Mouse (Mus musculus) liver, embryonic 14.5 days (tissue): ENCODE data around the gene Fmo5.

ENCODE experiments used
- CTCF ChIP-seq: IDR thresholded peaks from 2 replicates; pipeline ENCODE4 v1.5.1; 2016; ENCODE audit warnings: antibody characterized with exemption, low read depth, control low read depth
- EP300 ChIP-seq: IDR thresholded peaks from 2 replicates; pipeline ENCODE4 v1.6.1; 2016; ENCODE audit warnings: antibody characterized with exemption, low read depth

DNA sequence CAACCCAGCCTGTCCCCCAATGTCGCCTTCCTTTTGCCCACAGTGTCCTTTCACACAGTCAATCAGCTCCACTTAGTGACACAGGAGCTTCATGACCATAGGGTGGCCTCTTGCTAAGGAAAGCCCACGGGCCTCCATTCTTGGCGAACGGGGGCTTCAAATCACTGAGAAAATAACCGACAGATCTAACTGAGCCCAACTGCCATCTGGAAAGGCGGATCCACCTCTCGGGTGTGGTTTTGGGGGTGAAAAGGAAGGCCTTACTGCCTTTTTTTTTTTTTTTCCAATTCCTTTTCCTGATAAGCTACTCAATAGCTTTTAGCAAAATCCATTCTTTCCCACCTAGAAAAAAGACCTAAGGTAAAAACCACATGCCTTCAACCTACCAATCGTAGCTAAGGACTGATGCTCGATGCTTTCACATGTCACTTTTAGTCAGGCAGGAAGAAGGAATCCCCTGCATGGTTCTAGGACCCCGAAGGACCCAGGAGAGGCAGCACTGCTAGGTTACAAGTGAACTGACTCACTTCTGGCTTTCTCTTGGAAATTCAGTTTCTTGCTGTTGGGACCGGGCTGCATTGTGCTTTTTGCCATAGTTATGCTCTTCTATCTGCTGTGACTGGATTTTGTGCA, 74.0 kb downstream of the Fmo5 start:
- TF ChIP-seq EP300 (no peak), CTCF (no peak)
